Mouse (Mus musculus) neural tube, embryonic 12.5 days (tissue): ENCODE data around the gene Zfp462. TPM values are rescaled to one million over a fixed set of nuclear protein-coding genes. Genes with fewer than 3 reads are reported as not detected.

Source experiments
- ATAC-seq: fragments of 200-750 bp; cut with Nextera tagmentation; 2 replicates; pipeline ENCODE4 v1.8.0; 2017; ENCODE audit warnings: low read depth, mild to moderate bottlenecking, moderate TSS enrichment, moderate library complexity; ENCODE audit not compliant: low FRiP score
- H3K27ac ChIP-seq: fragments of 300-500 bp; sonication (generic); 2 replicates; pipeline ENCODE4 v1.5.1; 2016
- H3K27me3 ChIP-seq: fragments of 300-500 bp; sonication (generic); replicated peaks from 2 replicates; pipeline ENCODE4 v1.6.1; 2016; ENCODE audit warnings: mild to moderate bottlenecking
- H3K36me3 ChIP-seq: fragments of 300-500 bp; sonication (generic); 2 replicates; pipeline ENCODE4 v1.6.1; 2016; ENCODE audit warnings: mild to moderate bottlenecking
- H3K4me1 ChIP-seq: fragments of 300-500 bp; sonication (generic); 2 replicates; pipeline ENCODE4 v1.6.1; 2016
- H3K4me2 ChIP-seq: fragments of 300-500 bp; sonication (generic); replicated peaks from 2 replicates; pipeline ENCODE4 v1.6.1; 2016; ENCODE audit warnings: mild to moderate bottlenecking
- H3K4me3 ChIP-seq: fragments of 300-500 bp; sonication (generic); 2 replicates; pipeline ENCODE4 v1.5.1; 2016
- H3K9ac ChIP-seq: fragments of 300-500 bp; sonication (generic); 2 replicates; pipeline ENCODE4 v1.6.1; 2016; ENCODE audit warnings: mild to moderate bottlenecking
- H3K9me3 ChIP-seq: fragments of 300-500 bp; sonication (generic); 2 replicates; pipeline ENCODE4 v1.6.1; 2016; ENCODE audit warnings: mild to moderate bottlenecking
- WGBS: fragments of 180-500 bp; shearing (Covaris S2); methylation state at CpG from one replicate; pipeline ENCODE4 v1.1.7; 2016; 5-methylcytosine and 5-hydroxymethylcytosine counted together
- polyA plus RNA-seq: library from polyadenylated mRNA; unstranded; fragments of >200 nt; fragmentation: Nextera tagmentation; extraction: Ambion mirVana; gene quantifications from 2 replicates; pipeline ENCODE4 v1.2.1, GENCODE M21; 2016

Gene Zfp462
- polyA plus RNA-seq, 1 experiment from 2014 or later: 14.9 TPM

- Histone ChIP-seq H3K9ac (0 out of 2 replicates have a peak overlapping the region, but pooled peaks have one; percentile 13), H3K27ac (peak overlapping the region; percentile 75), H3K4me3 (no peak overlapping the region), H3K4me2 (peak overlapping the region; percentile 46), H3K9me3 (no peaks in the 10 kb centered on the region), H3K4me1 (peaks cover 30% of the 10 kb centered on the region), H3K36me3 (peaks cover 45% of the 10 kb centered on the region), H3K27me3 (no peaks in the 10 kb centered on the region)
- peak; percentile 82 for ATAC-seq
- 10% methylated on average over 9 of the region's 9 CpGs for WGBS
Observed at GRCm38 (mm10) chr4:55005521-55005969, 60.7 kb downstream of the Zfp462 start.

GRCm38 (mm10) chr4:55006024-55006423 is 61.2 kb downstream of the Zfp462 start:
- no peak overlapping the region for H3K4me3 ChIP-seq
- ATAC-seq: peak; percentile 4; the same call in 1 of the 2 replicates
- 41% methylated on average over 1 of the region's 1 CpGs for WGBS

GRCm38 (mm10) chr4:55008616-55009015 is 63.8 kb downstream of the Zfp462 start:
- Histone ChIP-seq H3K36me3 (peaks cover 66% of the 10 kb centered on the region), H3K4me1 (peaks cover 26% of the 10 kb centered on the region), H3K4me3 (no peak overlapping the region), H3K9ac (no peak overlapping the region), H3K9me3 (no peaks in the 10 kb centered on the region), H3K27ac (no peak overlapping the region), H3K4me2 (no peak overlapping the region), H3K27me3 (no peaks in the 10 kb centered on the region)
- ATAC-seq: no peak
- 98% methylated on average over 14 of the region's 14 CpGs for WGBS

More at GRCm38 (mm10) chr4:55006024-55006423, 61.2 kb downstream of the Zfp462 start:
- Histone ChIP-seq H3K4me1 (peaks cover 30% of the 10 kb centered on the region), H3K9ac (no peak overlapping the region), H3K9me3 (no peaks in the 10 kb centered on the region), H3K27me3 (no peaks in the 10 kb centered on the region), H3K4me2 (peak overlapping the region; percentile 46), H3K36me3 (peaks cover 50% of the 10 kb centered on the region), H3K27ac (0 out of 2 replicates have a peak overlapping the region, but pooled peaks have one; percentile 75)

GRCm38 (mm10) chr4:55011391-55011790 is 66.5 kb downstream of the Zfp462 start:
- WGBS: 90% methylated on average over 12 of the region's 12 CpGs
- no peak for ATAC-seq
- H3K36me3 ChIP-seq: peaks cover 92% of the 10 kb centered on the region

GRCm38 (mm10) chr4:55013563-55014248 is 68.9 kb downstream of the Zfp462 start:
- Histone ChIP-seq H3K4me2 (no peak overlapping the region), H3K27me3 (no peaks in the 10 kb centered on the region), H3K9ac (no peak overlapping the region), H3K4me3 (no peak overlapping the region), H3K9me3 (no peaks in the 10 kb centered on the region), H3K4me1 (no peaks in the 10 kb centered on the region), H3K27ac (no peak overlapping the region), H3K36me3 (peaks cover 97% of the 10 kb centered on the region)
- WGBS: 87% methylated on average over 16 of the region's 16 CpGs
- ATAC-seq: no peak

More at GRCm38 (mm10) chr4:55011391-55011790, 66.5 kb downstream of the Zfp462 start:
- Histone ChIP-seq H3K4me3 (no peak overlapping the region), H3K27ac (no peak overlapping the region), H3K4me2 (no peak overlapping the region), H3K9ac (no peak overlapping the region), H3K27me3 (no peaks in the 10 kb centered on the region), H3K9me3 (no peaks in the 10 kb centered on the region), H3K4me1 (0 out of 2 replicates have a peak, but pooled peaks cover under 1% of the 10 kb centered on the region)

- 91% methylated on average over 13 of the region's 13 CpGs for WGBS
- Histone ChIP-seq H3K4me3 (no peak overlapping the region), H3K4me1 (no peaks in the 10 kb centered on the region), H3K9me3 (no peaks in the 10 kb centered on the region), H3K27ac (no peak overlapping the region), H3K4me2 (no peak overlapping the region), H3K9ac (no peak overlapping the region), H3K27me3 (no peaks in the 10 kb centered on the region), H3K36me3 (peaks cover 97% of the 10 kb centered on the region)
- no peak for ATAC-seq
Observed at GRCm38 (mm10) chr4:55014731-55015463, 70.0 kb downstream of the Zfp462 start.

- peaks cover 97% of the 10 kb centered on the region for H3K36me3 ChIP-seq
- H3K4me3 ChIP-seq: no peak overlapping the region
- no peak overlapping the region for H3K9ac ChIP-seq
- no peaks in the 10 kb centered on the region for H3K27me3 ChIP-seq
- H3K4me1 ChIP-seq: no peaks in the 10 kb centered on the region
- no peak overlapping the region for H3K4me2 ChIP-seq
- ATAC-seq: no peak
- no peak overlapping the region for H3K27ac ChIP-seq
- WGBS: 94% methylated on average over 2 of the region's 2 CpGs
- H3K9me3 ChIP-seq: no peaks in the 10 kb centered on the region
Observed at GRCm38 (mm10) chr4:55015517-55015916, 70.7 kb downstream of the Zfp462 start.

- Histone ChIP-seq H3K36me3 (peaks cover 70% of the 10 kb centered on the region), H3K27ac (no peak overlapping the region), H3K27me3 (no peaks in the 10 kb centered on the region), H3K4me3 (no peak overlapping the region), H3K4me1 (peaks cover 11% of the 10 kb centered on the region; the same call in 1 of the 2 replicates), H3K4me2 (no peak overlapping the region), H3K9ac (no peak overlapping the region), H3K9me3 (no peaks in the 10 kb centered on the region)
- WGBS: 71% methylated on average over 10 of the region's 10 CpGs
- no peak for ATAC-seq
Observed at GRCm38 (mm10) chr4:55026109-55026646, 81.3 kb downstream of the Zfp462 start.

GRCm38 (mm10) chr4:55030401-55030800 is 85.6 kb downstream of the Zfp462 start:
- no peak for ATAC-seq
- WGBS: 90% methylated on average over 5 of the region's 5 CpGs
- peaks cover 61% of the 10 kb centered on the region for H3K36me3 ChIP-seq
- no peak overlapping the region for H3K27ac ChIP-seq
- H3K9me3 ChIP-seq: no peaks in the 10 kb centered on the region
- H3K27me3 ChIP-seq: no peaks in the 10 kb centered on the region
- no peak overlapping the region for H3K4me3 ChIP-seq
- no peak overlapping the region for H3K9ac ChIP-seq
- H3K4me2 ChIP-seq: no peak overlapping the region
- H3K4me1 ChIP-seq: peaks cover 7% of the 10 kb centered on the region; the same call in 1 of the 2 replicates

- peaks cover 56% of the 10 kb centered on the region for H3K36me3 ChIP-seq
- H3K4me3 ChIP-seq: no peak overlapping the region
- no peak for ATAC-seq
- no peaks in the 10 kb centered on the region for H3K27me3 ChIP-seq
- no peaks in the 10 kb centered on the region for H3K9me3 ChIP-seq
- WGBS: 89% methylated on average over 8 of the region's 8 CpGs
- H3K9ac ChIP-seq: no peak overlapping the region
- no peak overlapping the region for H3K27ac ChIP-seq
- H3K4me1 ChIP-seq: 0 out of 2 replicates have a peak, but pooled peaks cover 3% of the 10 kb centered on the region
- H3K4me2 ChIP-seq: no peak overlapping the region
Observed at GRCm38 (mm10) chr4:55032317-55032930, 87.6 kb downstream of the Zfp462 start.

GRCm38 (mm10) chr4:55033452-55033851 is 88.6 kb downstream of the Zfp462 start:
- WGBS: 93% methylated on average over 6 of the region's 6 CpGs
- Histone ChIP-seq H3K4me3 (no peak overlapping the region), H3K27me3 (no peaks in the 10 kb centered on the region), H3K4me2 (no peak overlapping the region), H3K9ac (no peak overlapping the region), H3K36me3 (peaks cover 52% of the 10 kb centered on the region), H3K4me1 (0 out of 2 replicates have a peak, but pooled peaks cover 3% of the 10 kb centered on the region), H3K27ac (no peak overlapping the region), H3K9me3 (no peaks in the 10 kb centered on the region)
- no peak for ATAC-seq

GRCm38 (mm10) chr4:55038139-55038538 is 93.3 kb downstream of the Zfp462 start:
- ATAC-seq: no peak
- Histone ChIP-seq H3K27me3 (no peaks in the 10 kb centered on the region), H3K9me3 (no peaks in the 10 kb centered on the region), H3K27ac (no peak overlapping the region), H3K4me3 (no peak overlapping the region), H3K4me2 (no peak overlapping the region), H3K4me1 (peaks cover 13% of the 10 kb centered on the region; the same call in 1 of the 2 replicates), H3K9ac (no peak overlapping the region), H3K36me3 (peaks cover 38% of the 10 kb centered on the region)
- WGBS: 80% methylated on average over 6 of the region's 6 CpGs
